Mouse (Mus musculus) liver, embryonic 14.5 days (tissue): ENCODE data around the gene Arfgef3.

Source experiments
- CTCF ChIP-seq: IDR thresholded peaks from 2 replicates; pipeline ENCODE4 v1.5.1; 2016; ENCODE audit warnings: antibody characterized with exemption, low read depth, control low read depth
- EP300 ChIP-seq: IDR thresholded peaks from 2 replicates; pipeline ENCODE4 v1.6.1; 2016; ENCODE audit warnings: antibody characterized with exemption, low read depth

DNA sequence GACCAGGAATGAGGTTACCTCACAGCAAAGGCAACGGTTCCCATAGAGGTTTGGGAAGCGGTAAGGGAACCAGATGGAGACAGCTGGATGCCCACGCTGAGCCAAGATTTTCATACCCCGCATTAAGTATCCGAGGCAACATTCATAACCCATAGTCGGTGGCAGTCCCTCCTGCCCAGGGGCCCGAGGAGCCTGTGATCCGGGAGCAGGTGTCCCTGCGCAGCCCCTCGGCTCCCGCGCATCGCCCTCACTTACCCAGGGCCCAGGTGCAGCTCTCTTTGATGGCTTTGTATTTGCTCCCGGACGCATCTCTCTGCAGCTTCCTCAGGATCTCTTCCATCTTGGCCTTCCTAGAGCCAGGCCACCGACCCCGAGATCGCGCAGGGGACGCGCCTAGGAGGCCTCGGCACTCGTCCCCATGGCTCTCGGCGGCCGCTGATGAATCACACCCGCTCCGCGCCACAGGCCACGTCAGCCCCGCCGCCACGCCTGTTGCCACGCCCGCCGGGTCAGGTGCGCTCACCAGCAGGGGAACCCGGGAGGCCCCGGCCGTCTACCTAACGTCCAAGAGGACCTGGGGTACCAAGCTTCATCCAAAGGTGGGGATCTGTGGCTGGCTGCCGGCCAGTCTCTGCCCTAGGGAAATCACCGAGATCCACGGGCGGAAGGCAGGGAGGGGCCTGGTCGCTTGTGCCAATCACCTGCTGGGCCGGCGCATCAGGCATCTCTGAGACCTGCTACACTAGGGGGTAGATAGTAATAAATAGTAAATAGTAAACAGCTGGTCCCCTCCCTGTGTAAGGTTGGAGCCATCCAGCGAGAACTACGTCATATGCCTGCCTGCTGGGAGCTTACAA is at the start of gene Arfgef3:
- TF ChIP-seq EP300 (no peak), CTCF (no peak)
